Mouse (Mus musculus) lung, embryonic 16.5 days (tissue): ENCODE results near the gene Spag16. TPM values are rescaled to one million over a fixed set of nuclear protein-coding genes. Genes with fewer than 3 reads are reported as not detected.

Experiments used
- ATAC-seq: fragments of 200-750 bp; cut with Nextera tagmentation; 2 replicates; pipeline ENCODE4 v1.8.0; 2017; ENCODE audit warnings: low read depth, mild to moderate bottlenecking, moderate library complexity
- H3K27ac ChIP-seq: fragments of 300-500 bp; sonication (generic); 2 replicates; pipeline ENCODE4 v1.5.1; 2014; ENCODE audit warnings: mild to moderate bottlenecking, control low read depth, low read length
- H3K27me3 ChIP-seq: fragments of 300-500 bp; sonication (generic); 2 replicates; pipeline ENCODE4 v1.6.1; 2014; ENCODE audit warnings: low read depth, low read length, mixed read lengths; ENCODE audit not compliant: control insufficient read depth, insufficient read depth
- H3K36me3 ChIP-seq: fragments of 300-500 bp; sonication (generic); 2 replicates; pipeline ENCODE4 v1.6.1; 2014; ENCODE audit warnings: low read length; ENCODE audit not compliant: control insufficient read depth, insufficient read depth
- H3K4me1 ChIP-seq: fragments of 300-500 bp; sonication (generic); replicated peaks from 2 replicates; pipeline ENCODE4 v1.6.1; 2014; ENCODE audit warnings: low read length, mixed read lengths; ENCODE audit not compliant: control insufficient read depth, insufficient read depth
- H3K4me2 ChIP-seq: fragments of 300-500 bp; sonication (generic); 2 replicates; pipeline ENCODE4 v1.6.1; 2014; ENCODE audit warnings: low read depth, low read length, control low read depth
- H3K4me3 ChIP-seq: fragments of 300-500 bp; sonication (generic); 2 replicates; pipeline ENCODE4 v1.5.1; 2014; ENCODE audit warnings: mild to moderate bottlenecking, low read length, control low read depth
- H3K9ac ChIP-seq: fragments of 300-500 bp; sonication (generic); 2 replicates; pipeline ENCODE4 v1.6.1; 2014; ENCODE audit warnings: low read length, control low read depth
- H3K9me3 ChIP-seq: fragments of 300-500 bp; sonication (generic); 2 replicates; pipeline ENCODE4 v1.6.1; 2016; ENCODE audit warnings: low read length; ENCODE audit not compliant: control insufficient read depth
- WGBS: fragments of 180-500 bp; shearing (Covaris S2); extraction: QIAGEN DNeasy Blood & Tissue Kit; methylation state at CpG from one replicate; pipeline ENCODE4 v1.1.7; 2014; 5-methylcytosine and 5-hydroxymethylcytosine counted together
- polyA plus RNA-seq: library from polyadenylated mRNA; unstranded; fragments of >200 nt; fragmentation: Nextera tagmentation; extraction: Ambion mirVana; gene quantifications from 2 replicates; pipeline ENCODE4 v1.2.1, GENCODE M21; 2015

Gene Spag16
- polyA plus RNA-seq, 1 experiment from 2014 or later, result 2.2 TPM

DNA sequence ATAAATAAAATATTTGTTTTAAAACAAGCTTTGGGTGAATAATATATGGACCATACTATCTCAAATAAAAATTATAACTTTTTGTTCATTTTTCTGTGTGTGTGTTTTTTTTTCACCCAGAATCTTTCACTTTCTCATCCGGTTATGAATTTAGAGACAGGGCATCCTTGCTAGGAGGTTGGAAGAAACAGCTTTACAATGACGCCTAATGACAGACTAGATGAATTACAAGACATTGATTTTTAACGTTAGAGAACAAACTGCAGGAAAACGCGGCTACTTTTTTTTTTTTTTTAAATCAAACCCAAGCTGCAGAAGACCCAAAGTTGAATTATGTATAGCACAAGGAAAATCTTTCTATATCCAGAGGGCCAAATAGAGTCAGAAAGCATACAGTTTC lies 898.3 kb downstream of the Spag16 start:
- H3K27ac ChIP-seq, result no peak overlapping the region
- no peaks in the 10 kb centered on the region for H3K27me3 ChIP-seq
- H3K36me3 ChIP-seq, result no peaks in the 10 kb centered on the region
- H3K9ac ChIP-seq, result no peak overlapping the region
- H3K4me2 ChIP-seq, result no peak overlapping the region
- 66% methylated on average over 5 of the region's 5 CpGs for WGBS
- no peak for ATAC-seq
- H3K4me3 ChIP-seq, result no peak overlapping the region
- H3K9me3 ChIP-seq, result no peaks in the 10 kb centered on the region
- H3K4me1 ChIP-seq, result no peaks in the 10 kb centered on the region

GRCm38 (mm10) chr1:70725655-70726066 lies 898.9 kb downstream of the Spag16 start, which contains the start of gene Vwc2l:
Vwc2l (plus strand) TSS chr1:70725715.
- Histone ChIP-seq H3K4me3 (no peak within 1 kb of the TSS), H3K4me1 (no peaks in the 10 kb centered on the region), H3K36me3 (no peaks in the 10 kb centered on the region), H3K27me3 (no peaks in the 10 kb centered on the region), H3K27ac (no peak within 1 kb of the TSS), H3K4me2 (no peak within 1 kb of the TSS), H3K9me3 (no peaks in the 10 kb centered on the region), H3K9ac (no peak within 1 kb of the TSS)
- WGBS, result 8% methylated on average over 13 of the region's 13 CpGs
- peak; percentile 57; the same call in 1 of the 2 replicates for ATAC-seq

Other genes starting within 250 kb of the Spag16 start
- 3.2 TPM in 2 replicates for gene Ikzf2, start 139.7 kb upstream of the Spag16 start, polyA plus RNA-seq